Mouse (Mus musculus) large intestine, adult 2 months (tissue): ENCODE measurements at regions not wholly inside any gene's neighbourhood (a gene's known extent, or its start where the extent isn't known, plus 50 kb on each side); places are given as distances from the start of the nearest gene placed in this dataset.

Experiments
- DNase-seq: peaks from one replicate; pipeline ENCODE4 v3.0.0-alpha.2; 2012; ENCODE audit warnings: low read depth, low spot score
- WGBS: fragments of 180-500 bp; shearing (Covaris S2); methylation state at CpG from one replicate; pipeline ENCODE4 v1.1.7; 2018; 5-methylcytosine and 5-hydroxymethylcytosine counted together

- no peak for DNase-seq
- WGBS = 78% methylated on average over 4 of the region's 4 CpGs
Observed at GRCm38 (mm10) chr1:76039661-76040060, 493.6 kb downstream of the Slc4a3 start.

GRCm38 (mm10) chr1:76050264-76050663, 504.2 kb downstream of the Slc4a3 start:
- 70% methylated on average over 1 of the region's 1 CpGs for WGBS
- DNase-seq = no peak

GRCm38 (mm10) chr1:76053378-76054171, 507.5 kb downstream of the Slc4a3 start:
- 82% methylated on average over 10 of the region's 10 CpGs for WGBS
- DNase-seq = no peak

GRCm38 (mm10) chr1:76065783-76066182, 519.7 kb downstream of the Slc4a3 start:
- DNase-seq = no peak
- 67% methylated on average over 6 of the region's 6 CpGs for WGBS

GRCm38 (mm10) chr1:76070831-76071321, 524.8 kb downstream of the Slc4a3 start:
- WGBS = 72% methylated on average over 16 of the region's 16 CpGs
- no peak for DNase-seq

GRCm38 (mm10) chr1:76075213-76075612, 529.1 kb downstream of the Slc4a3 start:
- WGBS = 60% methylated on average over 3 of the region's 3 CpGs
- DNase-seq = no peak

- 62% methylated on average over 10 of the region's 10 CpGs for whole genome bisulfite sequencing
- no peak for DNase-seq
Observed at GRCm38 (mm10) chr1:76075685-76076455, 529.8 kb downstream of the Slc4a3 start.

GRCm38 (mm10) chr1:76080241-76080640, 534.2 kb downstream of the Slc4a3 start:
- 60% methylated on average over 6 of the region's 6 CpGs for WGBS
- no peak for DNase-seq

- no peak for DNase-seq
- 55% methylated on average over 4 of the region's 4 CpGs for WGBS
Observed at GRCm38 (mm10) chr1:76081700-76082099, 535.6 kb downstream of the Slc4a3 start.

GRCm38 (mm10) chr1:76083273-76084036, 537.4 kb downstream of the Slc4a3 start:
- WGBS = 92% methylated on average over 3 of the region's 3 CpGs

GRCm38 (mm10) chr1:76091031-76091430, 545.0 kb downstream of the Slc4a3 start:
- no peak for DNase-seq
- WGBS = 65% methylated on average over 5 of the region's 5 CpGs

More at GRCm38 (mm10) chr1:76083273-76084036, 537.4 kb downstream of the Slc4a3 start:
- DNase-seq = no peak

- WGBS = 58% methylated on average over 3 of the region's 3 CpGs
- no peak for DNase-seq
Observed at GRCm38 (mm10) chr1:76113281-76113680, 567.2 kb downstream of the Slc4a3 start.

GRCm38 (mm10) chr1:76120840-76121239, 574.8 kb downstream of the Slc4a3 start:
- WGBS = 72% methylated on average over 4 of the region's 4 CpGs

GRCm38 (mm10) chr1:76130353-76130752, 584.3 kb downstream of the Slc4a3 start:
- WGBS = 59% methylated on average over 4 of the region's 4 CpGs
- no peak for DNase-seq

More at GRCm38 (mm10) chr1:76120840-76121239, 574.8 kb downstream of the Slc4a3 start:
- DNase-seq = no peak

GRCm38 (mm10) chr1:76136810-76137209, 590.7 kb downstream of the Slc4a3 start:
- DNase-seq = no peak
- 93% methylated on average over 1 of the region's 1 CpGs for WGBS

GRCm38 (mm10) chr1:76137701-76138100, 591.6 kb downstream of the Slc4a3 start:
- no peak for DNase-seq
- 68% methylated on average over 6 of the region's 6 CpGs for WGBS

- DNase-seq = no peak
- 74% methylated on average over 5 of the region's 5 CpGs for WGBS
Observed at GRCm38 (mm10) chr1:76143516-76143915, 597.5 kb downstream of the Slc4a3 start.

- WGBS = 86% methylated on average over 2 of the region's 2 CpGs
- DNase-seq = no peak
Observed at GRCm38 (mm10) chr1:76148963-76149362, 602.9 kb downstream of the Slc4a3 start.

GRCm38 (mm10) chr1:76156291-76156690, 610.2 kb downstream of the Slc4a3 start:
- WGBS = 77% methylated on average over 8 of the region's 8 CpGs
- DNase-seq = no peak

GRCm38 (mm10) chr1:76167486-76167885, 621.4 kb downstream of the Slc4a3 start:
- 51% methylated on average over 2 of the region's 2 CpGs for WGBS
- DNase-seq = no peak
